Mouse (Mus musculus) heart, embryonic 11.5 days (tissue): ENCODE results near the gene Fibp. TPM values are rescaled to one million over a fixed set of nuclear protein-coding genes. Genes with fewer than 3 reads are reported as not detected.

ENCODE experiments used
- ATAC-seq: fragments of 200-750 bp; cut with Nextera tagmentation; replicated peaks from 2 replicates; pipeline ENCODE4 v1.8.0; 2017; ENCODE audit warnings: moderate library complexity; ENCODE audit not compliant: insufficient number of reproducible peaks, low FRiP score, low TSS enrichment
- H3K27ac ChIP-seq: fragments of 300-500 bp; sonication (generic); 2 replicates; pipeline ENCODE4 v1.5.1; 2014; ENCODE audit warnings: mild to moderate bottlenecking, low read depth, low read length
- H3K27me3 ChIP-seq: fragments of 300-500 bp; sonication (generic); 2 replicates; pipeline ENCODE4 v1.6.1; 2014; ENCODE audit warnings: mild to moderate bottlenecking, low read length, mixed read lengths; ENCODE audit not compliant: control insufficient read depth, insufficient read depth
- H3K36me3 ChIP-seq: fragments of 300-500 bp; sonication (generic); 2 replicates; pipeline ENCODE4 v1.6.1; 2014; ENCODE audit warnings: mild to moderate bottlenecking, low read length, moderate library complexity, mixed read lengths; ENCODE audit not compliant: control insufficient read depth, insufficient read depth
- H3K4me1 ChIP-seq: fragments of 300-500 bp; sonication (generic); 2 replicates; pipeline ENCODE4 v1.6.1; 2014; ENCODE audit warnings: low read length; ENCODE audit not compliant: control insufficient read depth, insufficient read depth
- H3K4me2 ChIP-seq: fragments of 300-500 bp; sonication (generic); 2 replicates; pipeline ENCODE4 v1.6.1; 2014; ENCODE audit warnings: mild to moderate bottlenecking, moderate library complexity
- H3K4me3 ChIP-seq: fragments of 300-500 bp; sonication (generic); 2 replicates; pipeline ENCODE4 v1.5.1; 2014; ENCODE audit warnings: low read depth, low read length
- H3K9ac ChIP-seq: fragments of 300-500 bp; sonication (generic); 2 replicates; pipeline ENCODE4 v1.6.1; 2014; ENCODE audit warnings: mild to moderate bottlenecking, low read depth, low read length, moderate library complexity
- H3K9me3 ChIP-seq: fragments of 300-500 bp; sonication (generic); replicated peaks from 2 replicates; pipeline ENCODE4 v1.6.1; 2016; ENCODE audit warnings: low read length; ENCODE audit not compliant: control insufficient read depth
- WGBS: fragments of 180-500 bp; shearing (Covaris S2); extraction: QIAGEN DNeasy Blood & Tissue Kit; methylation state at CpG from one replicate; pipeline ENCODE4 v1.1.7; 2014; ENCODE audit not compliant: insufficient replicate concordance; 5-methylcytosine and 5-hydroxymethylcytosine counted together
- polyA plus RNA-seq: library from polyadenylated mRNA; unstranded; fragments of >200 nt; fragmentation: Nextera tagmentation; extraction: Ambion mirVana; gene quantifications from 2 replicates; pipeline ENCODE4 v1.2.1, GENCODE M21; 2014

The Fibp gene
- polyA plus RNA-seq, 1 experiment from 2014 or later: 73.6 TPM

DNA sequence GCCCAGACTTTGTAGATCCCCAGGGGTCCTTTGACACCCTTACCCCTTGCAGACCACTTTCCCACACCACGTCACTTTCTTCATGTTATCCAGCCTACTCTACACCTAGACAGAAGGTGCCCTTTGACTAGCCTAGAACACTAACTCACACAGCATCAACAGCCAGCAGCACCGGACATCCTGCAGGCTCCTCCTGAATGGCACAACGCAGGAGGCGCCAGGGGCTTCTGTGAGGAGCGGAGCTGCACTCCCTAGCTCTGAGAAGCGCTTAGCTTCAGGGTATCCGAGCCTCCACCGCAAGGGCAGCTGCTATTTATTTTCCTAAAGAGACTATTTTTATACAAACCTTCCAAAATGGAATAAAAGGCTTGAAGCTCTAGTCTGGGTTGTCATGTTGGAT lies 4.8 kb upstream of the Fibp start:
- H3K9me3 ChIP-seq: no peaks in the 10 kb centered on the region
- peaks cover under 1% of the 10 kb centered on the region; the same call in 1 of the 2 replicates for H3K27me3 ChIP-seq
- peak overlapping the region; percentile 95 for H3K9ac ChIP-seq
- H3K4me3 ChIP-seq: peak overlapping the region; percentile 87
- no peak for ATAC-seq
- H3K27ac ChIP-seq: peak overlapping the region; percentile 94; the same call in 1 of the 2 replicates
- H3K36me3 ChIP-seq: no peaks in the 10 kb centered on the region
- H3K4me2 ChIP-seq: peak overlapping the region; percentile 100
- peaks cover 19% of the 10 kb centered on the region for H3K4me1 ChIP-seq
- 52% methylated on average over 8 of the region's 8 CpGs for WGBS

DNA sequence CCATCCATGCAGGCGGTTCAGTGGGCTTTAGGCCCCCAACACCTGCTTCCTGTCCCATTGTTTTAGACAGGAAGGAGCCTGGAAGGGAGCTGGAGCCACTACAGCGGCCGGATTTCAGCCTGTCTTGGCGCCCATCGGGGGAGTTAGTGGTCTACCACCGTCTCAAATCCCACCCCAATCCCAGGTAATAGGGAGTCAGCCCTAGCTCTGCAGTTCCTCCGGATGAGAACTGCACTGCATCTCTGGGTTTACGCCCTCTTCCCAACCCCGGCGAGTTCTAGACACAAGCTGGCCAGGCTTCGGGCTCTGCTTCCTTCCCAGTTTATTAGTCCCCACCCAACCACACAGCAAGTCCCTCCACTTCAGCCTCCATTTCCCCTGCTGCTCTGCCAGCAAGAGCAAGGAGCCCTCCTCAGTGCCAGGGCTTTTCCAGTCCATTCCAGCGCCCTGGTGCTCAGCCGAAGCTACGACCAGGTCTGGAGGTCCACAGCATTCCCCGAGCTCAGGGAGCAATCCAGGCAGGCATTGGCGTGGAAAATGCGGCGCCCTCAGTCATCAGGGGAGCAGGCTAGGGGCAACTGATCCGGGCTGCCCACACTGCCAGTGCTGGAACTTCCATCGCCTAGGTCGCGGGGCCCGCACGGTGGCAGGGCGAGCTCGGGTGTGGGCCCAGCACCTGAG lies 4.0 kb upstream of the Fibp start:
- WGBS: 3% methylated on average over 26 of the region's 26 CpGs
- no peaks in the 10 kb centered on the region for H3K9me3 ChIP-seq
- peak overlapping the region; percentile 100 for H3K4me2 ChIP-seq
- peak overlapping the region; percentile 87 for H3K4me3 ChIP-seq
- H3K9ac ChIP-seq: peak overlapping the region; percentile 95
- no peak for ATAC-seq
- peak overlapping the region; percentile 94 for H3K27ac ChIP-seq
- no peaks in the 10 kb centered on the region for H3K36me3 ChIP-seq
- H3K27me3 ChIP-seq: no peaks in the 10 kb centered on the region
- H3K4me1 ChIP-seq: peaks cover 25% of the 10 kb centered on the region

DNA sequence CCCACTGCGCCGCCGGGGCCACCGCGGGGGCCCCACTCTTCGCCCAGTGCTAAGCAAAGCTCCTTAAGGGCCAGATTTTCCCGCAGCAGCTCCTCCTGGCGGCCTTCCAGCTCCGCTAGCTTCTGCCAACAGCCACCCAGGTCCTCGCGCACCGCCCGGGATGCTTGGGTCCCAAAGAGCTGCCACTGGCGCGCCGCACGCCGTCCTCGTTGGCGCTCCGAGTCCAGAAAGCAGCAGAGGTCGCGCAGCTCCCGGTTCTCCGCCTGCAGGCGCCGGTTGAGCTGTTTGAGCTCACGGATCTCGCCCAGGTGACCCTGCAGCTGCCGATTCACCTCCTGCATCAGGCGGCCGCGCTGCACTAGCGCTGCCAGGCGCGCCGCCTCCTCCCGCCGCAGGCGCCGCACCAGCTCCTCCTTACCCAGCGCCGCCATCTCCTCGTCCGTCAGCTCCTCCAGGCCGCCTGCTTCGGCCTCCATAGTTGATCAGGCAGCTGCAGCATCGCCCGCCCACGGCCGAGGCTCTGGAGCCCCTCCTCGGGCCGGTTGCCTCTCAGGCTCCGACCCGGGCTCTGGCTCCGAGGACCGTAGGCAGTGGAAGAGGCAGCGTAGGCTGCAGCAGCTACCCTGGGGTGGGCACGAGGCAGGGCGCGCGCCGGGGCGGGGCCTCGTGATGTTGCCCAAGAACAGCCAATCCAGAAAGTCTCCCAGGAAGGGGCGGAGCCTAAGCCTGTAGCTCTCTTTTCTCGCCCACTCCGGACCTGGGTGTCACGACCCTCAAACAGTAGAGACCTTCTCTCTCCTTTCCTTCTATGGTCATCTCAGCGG lies 3.3 kb upstream of the Fibp start:
- H3K27ac ChIP-seq: peak overlapping the region; percentile 94
- peak overlapping the region; percentile 87 for H3K4me3 ChIP-seq
- peak; percentile 87 for ATAC-seq
- peak overlapping the region; percentile 100 for H3K4me2 ChIP-seq
- no peaks in the 10 kb centered on the region for H3K36me3 ChIP-seq
- WGBS: 1% methylated on average over 64 of the region's 70 CpGs
- no peaks in the 10 kb centered on the region for H3K9me3 ChIP-seq
- H3K9ac ChIP-seq: peak overlapping the region; percentile 95
- H3K27me3 ChIP-seq: no peaks in the 10 kb centered on the region
- H3K4me1 ChIP-seq: peaks cover 25% of the 10 kb centered on the region

DNA sequence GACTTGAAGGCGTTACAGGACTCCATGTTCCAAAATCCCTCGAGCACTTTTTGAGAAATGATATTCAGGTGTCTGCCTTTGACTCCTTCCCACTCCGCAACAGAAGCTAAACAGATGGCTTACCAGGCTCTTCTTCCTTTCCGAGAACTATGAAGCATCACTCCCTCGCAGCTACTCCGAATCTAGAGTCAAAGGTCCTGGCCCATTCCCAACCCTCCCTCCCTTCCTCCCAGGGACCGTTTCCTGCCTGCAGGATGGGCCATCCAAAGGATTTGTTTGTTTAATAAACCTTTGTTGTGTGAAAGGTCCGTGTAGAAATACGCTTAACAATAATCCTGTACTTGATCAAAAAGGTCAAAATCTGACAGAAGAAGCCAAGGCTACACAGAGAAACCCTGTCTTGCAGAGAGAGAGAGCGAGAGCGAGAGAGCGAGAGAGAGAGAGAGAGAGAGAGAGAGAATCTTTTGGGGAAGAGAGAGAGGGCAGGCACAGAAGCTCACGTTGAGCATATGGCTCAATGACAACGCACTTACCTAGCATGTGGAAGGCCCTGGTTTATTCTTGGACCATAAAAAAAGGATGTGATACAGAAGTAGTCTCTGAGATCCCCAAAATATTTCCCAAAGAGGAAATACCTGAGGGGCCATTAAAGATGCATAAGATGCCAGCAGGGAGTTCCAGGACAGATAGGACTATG lies 2.5 kb upstream of the Fibp start, which contains the start of gene Ccdc85b:
TSS of gene Ccdc85b (minus strand) at position 149 of the 697 bp plus-strand sequence.
- peaks cover 25% of the 10 kb centered on the region for H3K4me1 ChIP-seq

DNA sequence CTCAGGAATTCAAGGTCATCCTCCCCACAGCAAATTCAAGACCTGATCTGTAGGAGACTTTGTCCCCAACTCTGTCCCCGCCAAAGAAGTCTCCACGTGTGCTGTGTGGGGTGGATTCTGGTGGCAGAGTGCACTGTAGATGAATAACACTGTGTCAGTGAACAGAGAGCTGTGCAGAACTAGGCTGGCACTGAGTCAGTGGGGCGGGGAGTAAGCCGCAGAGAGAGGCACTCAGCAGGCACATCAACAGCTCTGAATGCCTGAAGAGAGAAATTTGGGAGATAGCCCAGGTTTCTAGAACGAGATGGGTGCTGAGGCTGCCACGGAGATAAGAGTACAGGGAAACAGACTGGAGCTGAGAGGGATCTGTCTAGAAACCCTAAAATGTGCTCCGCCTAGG lies 1.4 kb upstream of the Fibp start:
- ATAC-seq: no peak
- no peaks in the 10 kb centered on the region for H3K27me3 ChIP-seq
- no peaks in the 10 kb centered on the region for H3K9me3 ChIP-seq
- no peak overlapping the region for H3K27ac ChIP-seq
- no peak overlapping the region for H3K4me2 ChIP-seq
- peaks cover 28% of the 10 kb centered on the region for H3K4me1 ChIP-seq
- 54% methylated on average over 7 of the region's 7 CpGs for WGBS
- no peaks in the 10 kb centered on the region for H3K36me3 ChIP-seq
- H3K4me3 ChIP-seq: no peak overlapping the region
- no peak overlapping the region for H3K9ac ChIP-seq

More for the DNA sequence above, 2.5 kb upstream of the Fibp start, which contains the start of gene Ccdc85b:
- Histone ChIP-seq H3K36me3 (no peaks in the 10 kb centered on the region), H3K27me3 (no peaks in the 10 kb centered on the region), H3K4me3 (peak within 1 kb of the TSS; percentile 87), H3K9me3 (no peaks in the 10 kb centered on the region), H3K27ac (peak within 1 kb of the TSS; percentile 94), H3K9ac (peak within 1 kb of the TSS; percentile 95), H3K4me2 (peak within 1 kb of the TSS; percentile 100)
- ATAC-seq: no peak
- WGBS: 14% methylated on average over 14 of the region's 14 CpGs

DNA sequence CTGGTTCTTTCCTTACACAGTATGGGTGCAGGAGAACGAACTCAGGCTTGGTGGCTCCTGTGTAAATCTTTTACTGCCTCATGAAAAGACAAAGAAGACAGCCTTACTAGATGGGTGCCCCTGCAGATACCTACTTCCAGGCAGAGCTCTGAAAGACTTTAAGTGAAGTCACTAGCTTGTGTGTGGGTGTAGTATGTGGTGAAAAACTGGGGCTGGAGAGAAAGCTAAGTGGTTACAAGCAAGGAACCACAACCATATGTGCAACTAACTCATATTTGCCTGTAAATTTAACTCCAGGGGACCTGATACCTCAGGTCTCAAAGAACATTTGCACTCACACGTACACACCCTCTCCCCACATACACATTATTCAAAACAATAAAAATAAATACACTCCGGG lies 519 bp upstream of the Fibp start:
- 25% methylated on average over 3 of the region's 3 CpGs for WGBS

DNA sequence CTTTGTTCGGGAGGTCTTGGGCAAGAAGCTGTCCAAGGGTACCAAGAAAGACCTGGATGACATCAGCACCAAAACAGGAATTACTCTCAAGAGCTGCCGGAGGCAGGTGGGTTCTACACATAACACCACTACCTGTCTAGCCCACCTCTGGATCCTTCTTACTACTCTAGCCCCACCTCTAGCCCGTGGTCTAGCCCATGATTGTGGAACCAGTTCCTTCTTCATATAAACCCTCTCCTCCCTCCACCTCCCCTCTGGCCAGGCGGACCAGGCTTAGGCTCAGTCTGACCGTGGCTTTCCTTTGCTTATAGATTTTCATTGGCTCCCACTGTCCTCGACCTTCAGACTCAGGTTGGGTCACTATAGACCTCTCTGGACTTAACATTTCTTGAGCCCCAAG lies 996 bp downstream of the Fibp start:
- Histone ChIP-seq H3K4me2 (peak overlapping the region; percentile 96), H3K9ac (peak overlapping the region; percentile 87; the same call in 1 of the 2 replicates), H3K27me3 (no peaks in the 10 kb centered on the region), H3K27ac (no peak overlapping the region), H3K36me3 (peaks cover 14% of the 10 kb centered on the region), H3K4me3 (peak overlapping the region; percentile 79; the same call in 1 of the 2 replicates), H3K4me1 (peaks cover 20% of the 10 kb centered on the region), H3K9me3 (no peaks in the 10 kb centered on the region)
- WGBS: 84% methylated on average over 6 of the region's 6 CpGs
- ATAC-seq: no peak

More for the DNA sequence above, 519 bp upstream of the Fibp start:
- Histone ChIP-seq H3K9me3 (no peaks in the 10 kb centered on the region), H3K4me1 (peaks cover 32% of the 10 kb centered on the region), H3K36me3 (no peaks in the 10 kb centered on the region), H3K27ac (peak overlapping the region; percentile 43), H3K9ac (peak overlapping the region; percentile 87), H3K27me3 (no peaks in the 10 kb centered on the region), H3K4me2 (peak overlapping the region; percentile 96), H3K4me3 (peak overlapping the region; percentile 79)
- ATAC-seq: no peak

DNA sequence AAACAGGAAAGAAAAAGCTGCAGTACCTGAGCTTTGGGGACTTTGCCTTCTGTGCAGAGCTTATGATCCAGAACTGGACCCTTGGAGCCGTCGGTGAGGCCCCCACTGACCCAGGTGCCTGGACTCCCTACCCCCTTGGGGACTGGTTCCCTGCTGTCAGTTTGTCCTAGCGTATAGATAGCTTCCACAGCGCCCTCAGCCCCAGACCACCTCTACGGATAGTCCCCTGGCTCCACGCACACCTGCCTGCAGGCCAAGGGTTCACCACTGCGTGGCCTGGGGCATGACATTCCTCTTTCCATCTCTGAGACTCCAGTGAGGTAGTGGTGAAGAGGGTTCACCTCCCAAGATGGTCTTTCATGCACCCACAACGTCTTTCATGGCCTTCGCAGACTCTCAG lies 2.8 kb downstream of the Fibp start:
- Histone ChIP-seq H3K9ac (no peak overlapping the region), H3K9me3 (no peaks in the 10 kb centered on the region), H3K27me3 (no peaks in the 10 kb centered on the region), H3K4me2 (no peak overlapping the region), H3K4me3 (no peak overlapping the region), H3K27ac (no peak overlapping the region), H3K4me1 (peaks cover 14% of the 10 kb centered on the region), H3K36me3 (peaks cover 18% of the 10 kb centered on the region)
- WGBS: 82% methylated on average over 9 of the region's 9 CpGs
- no peak for ATAC-seq
